Mouse (Mus musculus): ENCODE results near the gene Susd4.

DNA sequence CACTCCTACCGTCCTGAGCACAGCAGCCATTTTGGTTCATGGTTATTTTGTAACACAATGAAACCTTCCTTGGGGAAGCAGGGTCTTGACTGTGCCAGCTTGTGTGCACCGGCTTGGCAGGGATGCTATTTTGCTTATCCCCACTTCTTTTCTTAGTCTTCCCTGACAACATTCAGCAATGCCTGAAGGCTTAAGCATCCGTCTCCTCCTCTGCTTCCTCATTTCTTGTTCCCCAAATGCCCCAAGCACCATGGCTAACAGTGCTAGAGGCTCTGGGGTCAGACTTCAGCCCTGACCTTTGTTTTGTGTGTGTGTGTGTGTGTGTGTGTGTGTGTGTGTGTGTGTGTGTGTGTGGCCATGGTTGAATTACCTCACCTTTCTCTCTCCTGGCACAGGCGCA lies 159.2 kb downstream of the Susd4 start:
- TF ChIP-seq TAL1 (IDR thresholded peaks at IDR 0.05; ENCODE audit: low read length) (no peak), GATA1 (IDR thresholded peaks at IDR 0.05; ENCODE audit: low read length) (no peak)

Measured in erythroblast, embryonic 14.5 days (primary cell).